ENCODE assay signal across 12 mouse cellular contexts in the genomic region with DNA sequence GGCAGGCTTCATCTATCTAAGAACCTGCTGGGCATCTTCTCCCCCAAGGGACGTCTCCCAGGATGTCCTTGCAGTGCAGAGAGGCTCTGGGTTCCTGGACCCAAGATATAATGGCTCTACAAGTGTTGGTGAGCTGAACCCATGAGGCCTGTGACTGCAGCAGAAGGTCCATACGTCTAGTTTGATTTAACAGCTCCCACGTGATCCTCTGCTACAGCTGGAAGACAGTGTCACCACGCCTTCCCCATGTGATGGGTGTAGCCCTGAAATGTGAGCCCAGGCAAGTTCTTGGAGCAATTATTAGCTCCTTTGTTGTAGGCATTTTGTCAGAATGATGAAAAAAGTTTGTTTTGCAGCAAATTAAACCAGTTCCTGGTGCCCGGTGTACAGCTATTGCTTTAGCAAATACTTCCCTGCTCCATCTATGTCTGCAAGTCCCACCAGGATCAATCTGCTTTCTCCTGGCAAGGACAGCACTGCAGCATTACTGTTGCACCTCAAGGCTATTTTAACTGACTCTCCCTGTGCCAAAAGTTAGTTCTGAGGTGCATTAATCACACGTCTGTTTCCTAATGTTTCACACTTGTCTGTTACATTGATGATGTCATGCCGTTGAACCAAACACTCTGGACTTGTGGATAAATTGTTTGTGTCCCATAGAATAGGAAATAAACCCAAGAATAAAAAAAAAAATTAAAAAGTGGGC.
DNase-seq lines count a peak whose midpoint lies in the region; ATAC-seq and TF ChIP-seq lines count a peak whose summit lies in the region.
"Had no signal": no experiment of that assay in that cellular context is flagged by ENCODE, and none has a peak within 500 bp of the region (broad histone marks: within the 10 kb centered on the region; RNA-seq: fewer than 3 reads in every experiment).

No protein-coding gene starts in this region.

- TF ChIP-seq EP300 in liver, embryonic 14.5 days (IDR thresholded peaks at IDR 0.05; ENCODE audit: low read depth), result no peak

- DNase-seq in heart, adult 11 months, result peak; percentile 75
- peak; percentile 36 for DNase-seq in 3134 (ENCODE audit: extremely low read depth, insufficient read length, low spot score)
- peak; percentile 34 for DNase-seq in embryo, embryonic 11 days
- DNase-seq in liver, embryonic 14.5 days (ENCODE audit: low read depth in 3 of 3, low spot score in 3 of 3), result peak; percentile 24 to 40 (median 26)
- DNase-seq in thymus, adult 2 months, result no peak
- no peak for DNase-seq in cerebellum, adult 2 months
- DNase-seq: gastrocnemius, postnatal 25 days had no signal

- H3K4me2 ChIP-seq in heart, embryonic 11.5 days, result no peak overlapping the region
- no peak overlapping the region for H3K4me2 ChIP-seq in liver, embryonic 14.5 days (ENCODE audit: low read depth)
- no peak overlapping the region for H3K4me2 ChIP-seq in heart, embryonic 12.5 days
- H3K4me2 ChIP-seq: heart, embryonic 15.5 days had no signal

- H3K4me1 ChIP-seq in heart, embryonic 11.5 days (ENCODE audit: control insufficient read depth, insufficient read depth, low read length), result no peaks in the 10 kb centered on the region
- H3K4me1 ChIP-seq in liver, embryonic 14.5 days (replicated peaks; ENCODE audit: control insufficient read depth in 2 of 2, insufficient read depth in 2 of 2, low read length in 1 of 2), result peaks cover 13 to 19% of the 10 kb centered on the region in 2 experiments
- H3K4me1 ChIP-seq in thymus, adult 2 months (replicated peaks; ENCODE audit: control insufficient read depth, insufficient read depth, low read length), result no peaks in the 10 kb centered on the region
- no peaks in the 10 kb centered on the region for H3K4me1 ChIP-seq in cerebellum, adult 2 months (ENCODE audit: control insufficient read depth, insufficient read depth, low read length)
- H3K4me1 ChIP-seq in heart, embryonic 12.5 days (replicated peaks), result no peaks in the 10 kb centered on the region
- H3K4me1 ChIP-seq: heart, embryonic 15.5 days had no signal

- H3K27ac ChIP-seq in heart, embryonic 11.5 days (ENCODE audit: low read depth, low read length), result no peak overlapping the region
- H3K27ac ChIP-seq in liver, embryonic 14.5 days, result no peak overlapping the region
- no peak overlapping the region for H3K27ac ChIP-seq in thymus, adult 2 months (ENCODE audit: control insufficient read depth, insufficient read depth, low read length)
- H3K27ac ChIP-seq in cerebellum, adult 2 months (ENCODE audit: insufficient read depth, low read length), result no peak overlapping the region
- no peak overlapping the region for H3K27ac ChIP-seq in heart, embryonic 12.5 days (ENCODE audit: poor library complexity, severe bottlenecking)
- H3K27ac ChIP-seq: heart, embryonic 15.5 days; macrophage had no signal

- H3K9ac ChIP-seq in heart, embryonic 11.5 days (ENCODE audit: low read depth, low read length), result no peak overlapping the region
- H3K9ac ChIP-seq in liver, embryonic 14.5 days (replicated peaks), result no peak overlapping the region
- no peak overlapping the region for H3K9ac ChIP-seq in heart, embryonic 12.5 days
- H3K9ac ChIP-seq: heart, embryonic 15.5 days had no signal

- no peak overlapping the region for H3K4me3 ChIP-seq in heart, embryonic 11.5 days (ENCODE audit: low read depth, low read length)
- H3K4me3 ChIP-seq in liver, embryonic 14.5 days (ENCODE audit: insufficient read depth in 1 of 2, low read depth in 2 of 2, low read length in 2 of 2), result no peak overlapping the region
- no peak overlapping the region for H3K4me3 ChIP-seq in thymus, adult 2 months (ENCODE audit: control insufficient read depth, insufficient read depth, low read length)
- no peak overlapping the region for H3K4me3 ChIP-seq in cerebellum, adult 2 months (replicated peaks; ENCODE audit: insufficient read depth, low read depth, low read length)
- H3K4me3 ChIP-seq in heart, embryonic 12.5 days, result no peak overlapping the region
- H3K4me3 ChIP-seq: heart, embryonic 15.5 days had no signal

- TF ChIP-seq CTCF in liver, embryonic 14.5 days (IDR thresholded peaks at IDR 0.05; ENCODE audit: low read depth), result no peak
- TF ChIP-seq CTCF in thymus, adult 2 months (IDR thresholded peaks at IDR 0.05; ENCODE audit: borderline replicate concordance, control insufficient read depth, extremely low read depth, insufficient read depth, low read length, poor library complexity), result no peak
- no peak for TF ChIP-seq CTCF in cerebellum, adult 2 months (IDR thresholded peaks at IDR 0.05; ENCODE audit: borderline replicate concordance, insufficient read depth, low read depth, low read length)

- TF ChIP-seq POLR2A in thymus, adult 2 months (IDR thresholded peaks at IDR 0.05; ENCODE audit: control insufficient read depth, extremely low read depth, insufficient read depth, low read length, poor library complexity), result no peak
- TF ChIP-seq POLR2A in cerebellum, adult 2 months (IDR thresholded peaks at IDR 0.05; ENCODE audit: borderline replicate concordance, insufficient read depth, low read length), result no peak

- ATAC-seq in heart, embryonic 11.5 days (replicated peaks; ENCODE audit: insufficient number of reproducible peaks, low FRiP score, low TSS enrichment), result no peak
- ATAC-seq in liver, embryonic 14.5 days (ENCODE audit: insufficient read depth), result peak; percentile 71
- ATAC-seq in heart, embryonic 12.5 days (ENCODE audit: insufficient number of reproducible peaks, low FRiP score), result no peak
- ATAC-seq: Patski had no signal

- 63% methylated on average over 7 of the region's 7 CpGs for WGBS in heart, embryonic 11.5 days (ENCODE audit: insufficient replicate concordance)
- WGBS in liver, embryonic 14.5 days (ENCODE audit: insufficient replicate concordance), result 43% methylated on average over 7 of the region's 7 CpGs
- WGBS in thymus, adult 2 months, result 90% methylated on average over 7 of the region's 7 CpGs
- WGBS in cerebellum, adult 2 months, result 76% methylated on average over 7 of the region's 7 CpGs
- WGBS in heart, embryonic 12.5 days, result 64% methylated on average over 7 of the region's 7 CpGs

- no peaks in the 10 kb centered on the region for H3K9me3 ChIP-seq in heart, embryonic 11.5 days (replicated peaks; ENCODE audit: control insufficient read depth, low read length)
- H3K9me3 ChIP-seq in liver, embryonic 14.5 days (ENCODE audit: control insufficient read depth, low read length), result no peaks in the 10 kb centered on the region
- no peaks in the 10 kb centered on the region for H3K9me3 ChIP-seq in heart, embryonic 12.5 days (replicated peaks)
- H3K9me3 ChIP-seq: heart, embryonic 15.5 days had no signal

- H3K36me3 ChIP-seq in heart, embryonic 11.5 days (ENCODE audit: control insufficient read depth, insufficient read depth, low read length), result no peaks in the 10 kb centered on the region
- H3K36me3 ChIP-seq in liver, embryonic 14.5 days (replicated peaks; ENCODE audit: control insufficient read depth, insufficient read depth, low read depth), result no peaks in the 10 kb centered on the region
- H3K36me3 ChIP-seq in thymus, adult 2 months (ENCODE audit: control insufficient read depth, insufficient read depth, low read length), result no peaks in the 10 kb centered on the region
- no peaks in the 10 kb centered on the region for H3K36me3 ChIP-seq in heart, embryonic 12.5 days
- H3K36me3 ChIP-seq: heart, embryonic 15.5 days had no signal

- no peaks in the 10 kb centered on the region for H3K27me3 ChIP-seq in heart, embryonic 11.5 days (ENCODE audit: control insufficient read depth, insufficient read depth, low read length)
- H3K27me3 ChIP-seq in liver, embryonic 14.5 days (ENCODE audit: control insufficient read depth, insufficient read depth, low read length), result no peaks in the 10 kb centered on the region
- H3K27me3 ChIP-seq in thymus, adult 2 months (ENCODE audit: control insufficient read depth, insufficient read depth, low read length), result no peaks in the 10 kb centered on the region
- H3K27me3 ChIP-seq in cerebellum, adult 2 months (ENCODE audit: control insufficient read depth, insufficient read depth, low read length), result no peaks in the 10 kb centered on the region
- H3K27me3 ChIP-seq in heart, embryonic 12.5 days (replicated peaks), result no peaks in the 10 kb centered on the region
- H3K27me3 ChIP-seq: heart, embryonic 15.5 days; Patski had no signal

Comparison
In these comparisons a context has a peak if more than half of its experiments do, and no peak if none do; other contexts are left out.
1. DNase-seq: peak in heart, adult 11 months (single experiment), 3134 (single experiment), embryo, embryonic 11 days (single experiment) and liver, embryonic 14.5 days (3 of 3); none in thymus, adult 2 months (single experiment) and cerebellum, adult 2 months (0 of 2).